Mouse (Mus musculus): ENCODE measurements around the gene Cplane1. TPM values are rescaled to one million over a fixed set of nuclear protein-coding genes. Genes with fewer than 3 reads are reported as not detected.

The Cplane1 gene
- total RNA-seq, 2 experiments from 2014 or later, result 0.94 to 4.6 TPM

- ATAC-seq (replicated peaks; ENCODE audit: low FRiP score, poor library complexity, severe bottlenecking), result no peak
Measured at GRCm38 (mm10) chr15:8282155-8282554, 113.2 kb downstream of the Cplane1 start.

DNA sequence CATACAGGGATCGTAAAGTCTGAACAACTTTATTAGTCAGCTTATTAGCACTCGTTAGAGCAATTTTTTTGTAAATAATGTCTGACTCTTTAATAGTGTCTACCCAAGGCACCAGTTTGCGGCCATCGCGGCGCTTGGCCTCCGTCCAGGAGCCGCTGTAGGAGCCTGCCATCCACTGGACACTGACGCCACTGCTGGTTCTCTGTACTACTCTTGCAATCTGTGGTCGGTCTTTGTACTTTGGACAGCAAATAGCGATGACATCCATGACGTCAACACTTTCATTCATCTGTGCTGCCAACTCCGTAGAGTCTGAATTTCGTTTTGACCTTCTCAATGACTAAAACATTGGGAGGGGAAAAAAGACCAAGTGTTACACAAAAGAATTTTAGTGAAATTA lies 122.3 kb downstream of the Cplane1 start:
- no peak for ATAC-seq (replicated peaks; ENCODE audit: low FRiP score, poor library complexity, severe bottlenecking)

- ATAC-seq (replicated peaks; ENCODE audit: low FRiP score, poor library complexity, severe bottlenecking), result no peak
Measured at GRCm38 (mm10) chr15:8294150-8294549, 125.2 kb downstream of the Cplane1 start.

- ATAC-seq (replicated peaks; ENCODE audit: low FRiP score, poor library complexity, severe bottlenecking), result no peak
Measured at GRCm38 (mm10) chr15:8302944-8303343, 134.0 kb downstream of the Cplane1 start.

DNA sequence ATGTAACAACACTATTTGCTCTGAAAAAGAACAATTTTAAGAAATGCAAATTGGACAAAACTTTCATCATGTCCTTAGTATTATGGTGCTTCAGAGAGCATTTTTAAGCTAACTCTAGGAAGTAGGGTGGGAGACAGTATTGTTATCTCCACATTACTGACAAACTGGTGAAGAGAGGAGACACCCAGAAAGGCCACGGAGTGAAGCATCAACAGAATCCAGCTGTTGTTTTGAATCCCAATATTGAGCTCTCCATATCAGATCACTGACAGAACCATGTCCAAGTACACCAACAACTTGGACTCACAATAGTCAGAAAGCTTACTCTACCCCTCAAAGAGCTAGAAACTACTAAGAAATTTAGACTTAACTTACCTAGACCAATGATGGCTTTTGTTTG lies 136.6 kb downstream of the Cplane1 start:
- ATAC-seq (replicated peaks; ENCODE audit: low FRiP score, poor library complexity, severe bottlenecking), result no peak

- ATAC-seq (replicated peaks; ENCODE audit: low FRiP score, poor library complexity, severe bottlenecking), result no peak
Measured at GRCm38 (mm10) chr15:8317381-8317780, 148.5 kb downstream of the Cplane1 start.

- no peak for ATAC-seq (replicated peaks; ENCODE audit: low FRiP score, poor library complexity, severe bottlenecking)
Measured at GRCm38 (mm10) chr15:8319191-8319590, 150.3 kb downstream of the Cplane1 start.

Other genes with a start within 250 kb of the Cplane1 start
- gene Wdr70, start 69.9 kb upstream of the Cplane1 start, total RNA-seq (2015; ENCODE audit: low replicate concordance), result 8.6 and 28.4 TPM in 2 replicates
- 16.9 and 25.1 TPM in 2 replicates for gene Wdr70, start 69.9 kb upstream of the Cplane1 start, total RNA-seq (2017; ENCODE audit: low replicate concordance)
- gene Nup155, start 59.8 kb upstream of the Cplane1 start, total RNA-seq (2015; ENCODE audit: low replicate concordance), result 8.5 and 17.3 TPM in 2 replicates
- gene Nup155, start 59.8 kb upstream of the Cplane1 start, total RNA-seq (2017; ENCODE audit: low replicate concordance), result 19.4 and 23.5 TPM in 2 replicates